Mouse (Mus musculus) bone marrow, adult 2 months (tissue): ENCODE measurements around the gene Lrp1.

Experiments used
- CTCF ChIP-seq: fragments of 200-500 bp; IDR thresholded peaks from 2 replicates; pipeline ENCODE4 v1.5.1; 2011; ENCODE audit warnings: low read length, control low read depth; ENCODE audit not compliant: control insufficient read depth, insufficient read depth
- POLR2A ChIP-seq: fragments of 200-500 bp; IDR thresholded peaks from 2 replicates; pipeline ENCODE4 v1.6.1; 2011; ENCODE audit warnings: low read depth, mild to moderate bottlenecking, control low read depth, low read length, borderline replicate concordance; ENCODE audit not compliant: control insufficient read depth

DNA sequence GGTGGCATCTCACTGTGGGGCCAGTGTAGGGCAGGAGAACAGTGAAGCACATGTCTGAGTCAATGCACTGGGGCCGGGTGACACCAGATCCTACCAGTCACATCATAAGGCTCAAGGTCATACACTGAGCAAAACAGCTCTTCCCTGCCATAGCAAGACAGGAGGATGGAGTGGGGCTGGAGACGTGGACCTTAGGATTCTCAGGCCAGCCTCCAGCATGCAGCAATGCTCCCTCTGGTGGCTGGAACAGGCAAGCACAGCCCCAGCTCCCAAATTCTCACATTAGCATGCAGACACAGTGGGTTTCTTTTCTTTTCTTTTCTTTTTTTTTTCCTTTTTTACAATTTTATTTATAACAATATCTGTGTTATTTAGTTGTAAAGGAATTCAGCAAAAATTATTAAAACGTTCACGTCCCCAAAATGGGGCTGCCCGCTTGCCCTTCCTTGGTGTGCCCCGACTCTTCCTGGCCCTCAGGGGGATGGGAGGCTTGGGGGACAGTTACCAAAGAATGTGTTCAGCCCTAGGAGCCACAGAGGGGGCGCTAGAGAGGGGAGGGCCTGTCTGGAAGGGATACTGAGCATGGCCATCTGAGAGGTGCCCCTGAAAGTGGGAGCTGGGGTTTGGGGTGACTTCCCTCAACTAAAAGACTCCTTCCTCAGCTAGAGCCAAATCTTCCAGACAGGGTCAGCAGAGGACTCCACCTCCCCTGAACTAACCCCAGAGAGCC, 82.9 kb downstream of the Lrp1 start:
- TF ChIP-seq CTCF = peak; percentile 95
- no peak for TF ChIP-seq POLR2A
